Mouse (Mus musculus) inflammation-experienced regulatory T-cells (primary cell): Measurements from ENCODE around the gene Itch. TPM values are rescaled to one million over a fixed set of nuclear protein-coding genes. Genes with fewer than 3 reads are reported as not detected.

ENCODE experiments used
- polyA plus RNA-seq, 2 experiments: library from polyadenylated mRNA; unstranded; fragments of 100-300 nt; shearing (Covaris generic); gene quantifications; one replicate each; pipeline ENCODE4 v1.2.1; 2017

Itch gene
- 10 to 100 TPM; 73.1 to 81.8 TPM for polyA plus RNA-seq

DNA sequence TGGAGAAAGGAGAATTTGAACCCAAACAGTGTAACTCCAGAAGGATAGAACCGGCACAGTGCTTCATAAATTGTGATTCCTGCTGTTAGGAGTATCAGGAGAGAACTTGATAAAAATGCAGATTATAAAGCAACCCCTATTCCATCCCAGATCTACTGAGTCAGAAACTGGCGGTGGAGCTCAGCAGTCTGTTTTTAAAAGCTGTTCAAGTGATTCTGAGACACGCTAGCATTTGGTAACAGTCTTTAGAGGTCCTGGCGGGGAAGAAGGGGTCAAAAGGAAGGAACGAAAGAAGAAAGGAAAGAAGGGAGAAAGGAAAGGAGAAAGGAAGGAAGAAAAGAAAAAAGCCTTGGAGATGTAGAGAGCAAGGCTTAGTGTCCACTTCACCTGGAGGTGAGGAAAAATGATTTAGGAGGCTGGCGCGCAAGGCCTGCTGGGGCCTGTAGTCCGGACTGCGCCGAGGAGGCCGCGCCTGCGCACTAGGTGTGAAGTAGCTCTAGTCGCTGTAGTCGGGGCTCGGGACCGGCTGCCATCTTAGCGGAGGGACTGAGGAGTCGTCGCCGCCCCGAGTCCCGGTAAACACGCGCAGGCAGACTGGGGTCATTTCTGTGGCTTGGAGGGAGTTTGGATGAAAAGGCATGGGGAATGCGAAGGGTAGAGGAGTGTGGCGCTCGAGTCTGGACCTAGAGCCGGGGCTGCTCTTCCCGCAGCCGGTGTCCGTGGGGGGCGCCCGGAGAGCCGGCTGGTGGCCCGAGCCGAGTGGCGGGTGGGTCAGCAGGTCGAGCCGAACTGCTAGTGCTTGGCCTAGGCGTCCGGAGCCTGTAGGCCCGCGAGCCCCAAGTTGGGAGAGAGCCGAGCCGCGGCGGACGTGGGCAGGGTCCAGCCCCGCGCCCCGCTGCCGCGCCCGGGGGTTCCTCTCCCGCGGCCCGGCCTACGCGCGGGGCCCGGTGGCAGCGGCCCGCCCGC lies at the start of gene Itch:
Gene Itch, plus strand, starts transcription at position 499 of the 966 bp plus-strand sequence.

DNA sequence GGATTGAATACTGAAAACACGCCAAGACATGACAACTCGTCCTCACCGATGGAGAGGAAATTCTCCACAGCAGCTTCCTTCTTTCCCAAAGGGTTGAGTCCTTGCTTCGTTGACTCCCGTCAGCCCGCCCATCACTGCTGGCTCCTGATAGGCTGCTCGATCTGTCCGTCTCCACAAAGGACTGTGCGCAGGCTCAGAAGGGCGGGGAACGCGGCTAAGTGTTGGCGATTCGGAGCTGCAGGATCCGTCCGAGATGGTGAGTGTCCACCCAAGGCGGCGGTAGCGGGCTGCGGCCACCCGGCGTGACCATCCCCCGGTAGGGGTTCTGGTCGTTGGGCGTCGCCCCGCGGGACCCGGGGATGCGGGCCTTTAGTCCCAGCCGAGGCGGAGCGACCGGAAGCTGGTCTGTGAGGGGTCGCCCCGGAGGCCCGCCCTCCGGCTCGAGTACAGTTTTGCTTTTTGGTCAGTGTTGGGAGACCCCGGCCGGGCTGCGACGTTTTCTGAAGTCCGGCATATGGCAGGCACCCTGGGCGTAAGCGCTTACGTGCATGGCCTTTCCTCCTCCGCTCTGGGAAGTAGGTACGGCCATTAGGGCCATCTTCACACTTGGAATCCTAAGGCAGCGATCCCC lies 103.2 kb downstream of the Itch start, which contains the start of gene Dynlrb1:
Gene Dynlrb1, plus strand, starts transcription at position 172 of the 631 bp plus-strand sequence.

DNA sequence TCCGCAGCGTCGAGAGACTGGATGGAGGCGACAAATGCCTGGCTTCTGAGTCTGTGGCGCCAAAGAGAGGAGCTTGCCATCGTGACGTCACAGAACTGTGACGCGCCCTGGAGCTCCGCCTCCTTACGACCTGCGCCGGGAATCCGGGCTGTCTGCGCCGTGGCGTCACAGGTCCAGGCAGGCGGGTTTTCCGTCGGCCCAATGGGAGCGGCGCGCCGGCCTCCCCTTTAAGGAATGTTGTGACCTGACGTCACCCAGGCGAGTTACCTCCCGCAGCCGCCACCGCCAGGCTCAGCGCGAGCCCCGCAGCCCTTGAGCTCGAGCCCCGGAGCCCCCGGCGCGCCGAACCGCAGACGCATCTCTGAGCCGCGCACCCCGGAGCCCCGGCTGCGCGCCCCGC lies 142.9 kb downstream of the Itch start, which contains the start of gene Map1lc3a:
Gene Map1lc3a, plus strand, starts transcription at position 103 of the 400 bp plus-strand sequence.

Other genes with a start within 250 kb of the Itch start
- gene Eif2s2, start 240.6 kb upstream of the Itch start, polyA plus RNA-seq: 10 to 100 TPM; 43.4 to 58.2 TPM
- gene Gm14226, start 115.2 kb upstream of the Itch start, polyA plus RNA-seq: under 1 TPM; 0.06 to 0.80 TPM
- gene Ahcy, start 59.0 kb upstream of the Itch start, polyA plus RNA-seq: 10 to 100 TPM; 24.2 to 24.4 TPM
- 100 to 1,000 TPM; 253 to 276 TPM for gene Dynlrb1, start 103.0 kb downstream of the Itch start, polyA plus RNA-seq
- 10 to 100 TPM; 14.4 to 15.5 TPM for gene Map1lc3a, start 142.8 kb downstream of the Itch start, polyA plus RNA-seq
- gene Pigu, start 223.9 kb downstream of the Itch start, polyA plus RNA-seq: 10 to 100 TPM; 48.8 to 52.6 TPM
- gene Trp53inp2, start 247.6 kb downstream of the Itch start, polyA plus RNA-seq: 1 to 10 TPM; 4.1 to 6.1 TPM